Mouse (Mus musculus): ENCODE results near the gene Tnfsf11. TPM values are rescaled to one million over a fixed set of nuclear protein-coding genes. Genes with fewer than 3 reads are reported as not detected.

Tnfsf11 gene
- not detected in 2 replicates for polyA plus RNA-seq (2014; fragmentation: Nextera tagmentation; extraction: Ambion mirVana)

GRCm38 (mm10) chr14:78307286-78308237, at the start of gene Tnfsf11:
TSS of gene Tnfsf11 (minus strand) at chr14:78308043.
- ATAC-seq (replicated peaks; ENCODE audit: low FRiP score, low TSS enrichment, low read depth) (peak; percentile 62; the same call in 1 of the 2 replicates), DNase-seq (ENCODE audit: low spot score) (peak; percentile 64)
- H3K4me2 ChIP-seq (ENCODE audit: low read length) = peak within 1 kb of the TSS; percentile 78

GRCm38 (mm10) chr14:78356764-78357163, 48.9 kb upstream of the Tnfsf11 start:
- WGBS = 68% methylated on average over 8 of the region's 8 CpGs
- H3K4me1 ChIP-seq (replicated peaks; ENCODE audit: control insufficient read depth, insufficient read depth, low read length) = no peaks in the 10 kb centered on the region
- H3K27ac ChIP-seq (ENCODE audit: low read depth) = no peak overlapping the region
- H3K9ac ChIP-seq (ENCODE audit: low read length) = no peak overlapping the region
- H3K4me2 ChIP-seq (ENCODE audit: low read length) = no peak overlapping the region
- no peaks in the 10 kb centered on the region for H3K27me3 ChIP-seq (replicated peaks; ENCODE audit: control insufficient read depth, insufficient read depth, low read length)
- ATAC-seq (replicated peaks; ENCODE audit: low FRiP score, low TSS enrichment, low read depth) = no peak
- H3K9me3 ChIP-seq (ENCODE audit: control insufficient read depth, low read length) = no peaks in the 10 kb centered on the region
- no peak overlapping the region for H3K4me3 ChIP-seq (ENCODE audit: low read depth, low read length)
- H3K36me3 ChIP-seq (ENCODE audit: control insufficient read depth, insufficient read depth, low read length) = no peaks in the 10 kb centered on the region
- DNase-seq (ENCODE audit: low spot score) = no peak

More at GRCm38 (mm10) chr14:78307286-78308237, at the start of gene Tnfsf11:
- WGBS = 1% methylated on average over 51 of the region's 51 CpGs
- Histone ChIP-seq H3K36me3 (ENCODE audit: control insufficient read depth, insufficient read depth, low read length) (no peaks in the 10 kb centered on the region), H3K27me3 (replicated peaks; ENCODE audit: control insufficient read depth, insufficient read depth, low read length) (peaks cover 27% of the 10 kb centered on the region), H3K9me3 (ENCODE audit: control insufficient read depth, low read length) (no peaks in the 10 kb centered on the region), H3K9ac (ENCODE audit: low read length) (peak within 1 kb of the TSS; percentile 22; the same call in 1 of the 2 replicates), H3K4me3 (ENCODE audit: low read depth, low read length) (peak within 1 kb of the TSS; percentile 42), H3K4me1 (replicated peaks; ENCODE audit: control insufficient read depth, insufficient read depth, low read length) (peaks cover 3% of the 10 kb centered on the region; the same call in 1 of the 2 replicates), H3K27ac (ENCODE audit: low read depth) (no peak within 1 kb of the TSS)

DNA sequence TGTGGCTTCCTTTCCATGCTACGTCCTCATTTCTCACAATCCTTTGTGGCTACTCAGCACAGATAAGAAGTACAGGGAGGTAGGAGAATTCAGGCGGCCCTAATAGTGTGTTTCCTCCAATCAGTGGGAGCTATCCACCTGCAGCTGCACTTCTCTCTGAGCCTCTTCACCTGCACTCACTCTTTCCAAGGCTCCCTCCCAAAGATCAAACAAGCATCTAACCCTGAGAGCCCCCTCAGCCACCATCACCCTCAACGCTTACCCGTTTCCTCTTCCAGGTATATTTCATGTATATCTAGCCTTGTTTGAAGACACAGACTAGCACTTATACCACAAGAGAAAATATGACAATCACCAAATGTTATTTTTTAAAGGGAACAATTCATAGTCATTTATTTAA, 47.5 kb upstream of the Tnfsf11 start:
- DNase-seq (ENCODE audit: low spot score) = no peak
- WGBS = 68% methylated on average over 4 of the region's 4 CpGs

DNA sequence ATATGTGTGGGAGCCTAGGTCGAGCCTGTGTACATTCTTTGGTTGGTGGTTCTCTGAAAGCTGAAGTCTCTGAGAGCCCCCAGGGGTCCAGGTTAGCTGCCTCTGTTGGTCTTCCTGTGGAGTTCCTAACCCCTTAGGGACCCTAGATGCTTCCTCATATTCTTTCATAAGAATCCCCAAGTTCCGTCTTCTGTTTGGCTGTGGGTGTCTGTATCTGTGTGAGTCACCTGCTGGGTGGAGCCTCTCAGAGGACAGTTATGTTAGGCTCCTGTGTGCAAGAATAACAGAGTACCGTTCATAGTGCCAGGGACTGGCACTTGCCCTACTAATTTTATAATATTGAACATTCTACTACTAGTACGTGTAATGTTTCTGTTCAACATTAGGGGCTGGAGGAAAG, 45.0 kb upstream of the Tnfsf11 start:
- DNase-seq (ENCODE audit: low spot score) (no peak), ATAC-seq (replicated peaks; ENCODE audit: low FRiP score, low TSS enrichment, low read depth) (no peak)
- Histone ChIP-seq H3K4me1 (replicated peaks; ENCODE audit: control insufficient read depth, insufficient read depth, low read length) (no peaks in the 10 kb centered on the region), H3K9me3 (ENCODE audit: control insufficient read depth, low read length) (no peaks in the 10 kb centered on the region), H3K4me3 (ENCODE audit: low read depth, low read length) (no peak overlapping the region), H3K36me3 (ENCODE audit: control insufficient read depth, insufficient read depth, low read length) (no peaks in the 10 kb centered on the region), H3K4me2 (ENCODE audit: low read length) (no peak overlapping the region), H3K9ac (ENCODE audit: low read length) (no peak overlapping the region), H3K27me3 (replicated peaks; ENCODE audit: control insufficient read depth, insufficient read depth, low read length) (no peaks in the 10 kb centered on the region), H3K27ac (ENCODE audit: low read depth) (no peak overlapping the region)
- WGBS = 73% methylated on average over 4 of the region's 4 CpGs

More for the DNA sequence above, 47.5 kb upstream of the Tnfsf11 start:
- H3K4me3 ChIP-seq (ENCODE audit: low read depth, low read length) = no peak overlapping the region
- no peaks in the 10 kb centered on the region for H3K4me1 ChIP-seq (replicated peaks; ENCODE audit: control insufficient read depth, insufficient read depth, low read length)
- no peaks in the 10 kb centered on the region for H3K36me3 ChIP-seq (ENCODE audit: control insufficient read depth, insufficient read depth, low read length)
- no peaks in the 10 kb centered on the region for H3K27me3 ChIP-seq (replicated peaks; ENCODE audit: control insufficient read depth, insufficient read depth, low read length)
- no peak overlapping the region for H3K9ac ChIP-seq (ENCODE audit: low read length)
- no peak overlapping the region for H3K27ac ChIP-seq (ENCODE audit: low read depth)
- no peak for ATAC-seq (replicated peaks; ENCODE audit: low FRiP score, low TSS enrichment, low read depth)
- no peak overlapping the region for H3K4me2 ChIP-seq (ENCODE audit: low read length)
- no peaks in the 10 kb centered on the region for H3K9me3 ChIP-seq (ENCODE audit: control insufficient read depth, low read length)

DNA sequence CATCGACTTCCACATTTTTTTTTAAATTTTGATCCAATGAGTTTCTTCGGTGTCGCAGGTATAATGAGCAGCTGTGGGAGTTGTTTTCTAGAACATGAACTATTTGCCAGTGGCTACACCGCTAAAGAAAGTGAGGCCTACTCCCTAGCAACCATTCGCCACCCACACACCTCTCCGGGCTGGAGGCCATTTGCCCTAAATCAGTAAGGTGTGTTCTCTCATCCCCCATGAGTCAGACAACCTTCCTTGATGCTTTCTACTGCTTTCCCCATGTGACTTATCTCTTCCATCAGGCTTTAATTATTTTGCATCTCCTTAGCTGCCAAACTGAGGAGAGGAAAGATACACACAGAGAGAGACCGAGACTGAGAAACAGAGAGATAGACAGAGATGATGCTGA, 43.7 kb upstream of the Tnfsf11 start:
- Histone ChIP-seq H3K4me3 (ENCODE audit: low read depth, low read length) (no peak overlapping the region), H3K27ac (ENCODE audit: low read depth) (no peak overlapping the region), H3K4me2 (ENCODE audit: low read length) (no peak overlapping the region), H3K27me3 (replicated peaks; ENCODE audit: control insufficient read depth, insufficient read depth, low read length) (no peaks in the 10 kb centered on the region), H3K36me3 (ENCODE audit: control insufficient read depth, insufficient read depth, low read length) (no peaks in the 10 kb centered on the region), H3K4me1 (replicated peaks; ENCODE audit: control insufficient read depth, insufficient read depth, low read length) (no peaks in the 10 kb centered on the region), H3K9me3 (ENCODE audit: control insufficient read depth, low read length) (no peaks in the 10 kb centered on the region), H3K9ac (ENCODE audit: low read length) (no peak overlapping the region)
- WGBS = 90% methylated on average over 7 of the region's 7 CpGs
- DNase-seq (ENCODE audit: low spot score) = no peak
- no peak for ATAC-seq (replicated peaks; ENCODE audit: low FRiP score, low TSS enrichment, low read depth)

- no peak overlapping the region for H3K9ac ChIP-seq (ENCODE audit: low read length)
- no peaks in the 10 kb centered on the region for H3K36me3 ChIP-seq (ENCODE audit: control insufficient read depth, insufficient read depth, low read length)
- no peak overlapping the region for H3K4me2 ChIP-seq (ENCODE audit: low read length)
- no peak for DNase-seq (ENCODE audit: low spot score)
- no peaks in the 10 kb centered on the region for H3K27me3 ChIP-seq (replicated peaks; ENCODE audit: control insufficient read depth, insufficient read depth, low read length)
- no peak overlapping the region for H3K4me3 ChIP-seq (ENCODE audit: low read depth, low read length)
- no peak overlapping the region for H3K27ac ChIP-seq (ENCODE audit: low read depth)
- no peaks in the 10 kb centered on the region for H3K4me1 ChIP-seq (replicated peaks; ENCODE audit: control insufficient read depth, insufficient read depth, low read length)
- 82% methylated on average over 2 of the region's 2 CpGs for WGBS
- ATAC-seq (replicated peaks; ENCODE audit: low FRiP score, low TSS enrichment, low read depth) = no peak
- H3K9me3 ChIP-seq (ENCODE audit: control insufficient read depth, low read length) = no peaks in the 10 kb centered on the region
Measured at GRCm38 (mm10) chr14:78347715-78348114, 39.9 kb upstream of the Tnfsf11 start.

DNA sequence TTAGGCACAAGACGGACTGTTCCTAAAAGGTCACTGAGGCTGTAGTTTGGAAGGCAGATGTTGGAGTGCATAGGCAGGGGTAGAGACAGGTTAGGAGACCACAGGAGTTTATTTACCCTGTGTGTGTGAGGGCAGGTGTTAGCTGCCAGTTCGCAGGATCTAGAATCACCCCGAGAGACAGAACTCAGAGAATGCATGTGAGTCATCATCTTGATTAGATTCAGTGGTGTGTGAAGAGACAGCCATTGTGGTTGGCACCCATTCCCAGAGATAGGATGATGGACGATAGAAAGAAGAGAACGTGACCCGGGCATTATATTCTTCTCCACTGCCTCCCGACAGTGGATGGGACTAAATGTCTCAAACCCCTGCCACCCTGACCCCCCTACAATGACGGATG, 35.2 kb upstream of the Tnfsf11 start:
- Histone ChIP-seq H3K9me3 (ENCODE audit: control insufficient read depth, low read length) (no peaks in the 10 kb centered on the region), H3K4me1 (replicated peaks; ENCODE audit: control insufficient read depth, insufficient read depth, low read length) (no peaks in the 10 kb centered on the region; the same call in 1 of the 2 replicates), H3K4me3 (ENCODE audit: low read depth, low read length) (no peak overlapping the region), H3K9ac (ENCODE audit: low read length) (no peak overlapping the region), H3K27ac (ENCODE audit: low read depth) (no peak overlapping the region), H3K4me2 (ENCODE audit: low read length) (no peak overlapping the region), H3K36me3 (ENCODE audit: control insufficient read depth, insufficient read depth, low read length) (no peaks in the 10 kb centered on the region), H3K27me3 (replicated peaks; ENCODE audit: control insufficient read depth, insufficient read depth, low read length) (no peaks in the 10 kb centered on the region)
- ATAC-seq (replicated peaks; ENCODE audit: low FRiP score, low TSS enrichment, low read depth) (no peak), DNase-seq (ENCODE audit: low spot score) (no peak)
- WGBS = 58% methylated on average over 8 of the region's 8 CpGs

DNA sequence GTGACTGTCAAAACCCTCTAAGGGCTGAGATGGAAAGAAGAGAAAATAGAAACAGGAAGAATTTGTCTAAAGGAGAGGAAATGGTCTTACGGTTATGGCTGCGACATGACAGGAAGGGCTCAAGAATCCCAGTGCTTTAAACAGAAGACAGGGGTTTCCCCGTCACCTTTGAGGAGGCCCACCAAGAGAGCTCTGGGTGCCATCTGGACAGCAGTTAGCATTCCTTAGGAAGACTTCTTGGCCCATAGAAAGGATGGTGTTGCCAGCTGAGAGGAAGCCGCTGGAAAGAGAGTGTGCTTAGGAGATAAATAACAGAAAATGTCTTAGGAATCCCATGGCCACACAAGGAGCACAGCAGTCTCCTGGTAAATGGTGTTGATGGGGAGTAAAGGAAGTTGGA, 34.3 kb upstream of the Tnfsf11 start:
- Histone ChIP-seq H3K4me3 (ENCODE audit: low read depth, low read length) (no peak overlapping the region), H3K9me3 (ENCODE audit: control insufficient read depth, low read length) (no peaks in the 10 kb centered on the region), H3K27me3 (replicated peaks; ENCODE audit: control insufficient read depth, insufficient read depth, low read length) (no peaks in the 10 kb centered on the region), H3K4me2 (ENCODE audit: low read length) (no peak overlapping the region), H3K36me3 (ENCODE audit: control insufficient read depth, insufficient read depth, low read length) (no peaks in the 10 kb centered on the region), H3K9ac (ENCODE audit: low read length) (no peak overlapping the region), H3K4me1 (replicated peaks; ENCODE audit: control insufficient read depth, insufficient read depth, low read length) (no peaks in the 10 kb centered on the region; the same call in 1 of the 2 replicates), H3K27ac (ENCODE audit: low read depth) (no peak overlapping the region)
- DNase-seq (ENCODE audit: low spot score) = no peak
- no peak for ATAC-seq (replicated peaks; ENCODE audit: low FRiP score, low TSS enrichment, low read depth)
- WGBS = 56% methylated on average over 4 of the region's 4 CpGs
